Mouse (Mus musculus) CH12.LX (cell line): ENCODE measurements around the gene D630039A03Rik. TPM values are rescaled to one million over a fixed set of nuclear protein-coding genes. Genes with fewer than 3 reads are reported as not detected.
A peak's percentile ranks its signal among the peaks of the same experiment; 100 is the strongest.

Experiments used
- DNase-seq: peaks from one replicate; pipeline ENCODE4 v3.0.0-alpha.2; 2013; ENCODE audit errors: extremely low read depth
- H3K27ac ChIP-seq: 2 replicates; pipeline ENCODE4 v1.5.1; 2012; ENCODE audit warnings: low read depth, mild to moderate bottlenecking, control low read depth, moderate library complexity; ENCODE audit not compliant: insufficient read depth
- H3K27me3 ChIP-seq: replicated peaks from 2 replicates; pipeline ENCODE3; 2012; ENCODE audit warnings: inconsistent platforms
- H3K36me3 ChIP-seq, 2 experiments: replicated peaks in 1 of 2; 2 replicates each; pipeline versions ENCODE3 to v1.6.1; 2012; ENCODE audit warnings: inconsistent platforms in 1 of 2, low read length in 1 of 2, mild to moderate bottlenecking in 1 of 2, mixed read lengths in 1 of 2, moderate library complexity in 1 of 2; ENCODE audit not compliant: control insufficient read depth in 1 of 2, insufficient read depth in 1 of 2
- H3K4me1 ChIP-seq, 2 experiments: 2 replicates each; pipeline ENCODE4 v1.6.1; 2012; ENCODE audit warnings: inconsistent platforms in 1 of 2, moderate library complexity in 1 of 2; ENCODE audit not compliant: insufficient read depth in 2 of 2, control insufficient read depth in 1 of 2
- H3K4me2 ChIP-seq: 2 replicates; pipeline ENCODE4 v1.6.1; 2012; ENCODE audit warnings: low read depth, mild to moderate bottlenecking, control low read depth; ENCODE audit not compliant: poor library complexity, insufficient read depth, severe bottlenecking
- H3K4me3 ChIP-seq, 3 experiments: fragments of 150-350 bp in 1 of 3; sonication (generic) in 1 of 3; replicated peaks in 1 of 3; 2 replicates each; pipeline versions ENCODE3 to v1.5.1; 2011 to 2012; ENCODE audit warnings: low read depth in 2 of 3, low read length in 2 of 3, mild to moderate bottlenecking in 2 of 3, moderate library complexity in 2 of 3, control low read depth in 1 of 3, improper control_type of control experiment in 1 of 3, inconsistent platforms in 1 of 3, mixed read lengths in 1 of 3; ENCODE audit not compliant: poor library complexity in 1 of 3
- H3K79me2 ChIP-seq: replicated peaks from 2 replicates; pipeline ENCODE4 v1.6.1; 2012; ENCODE audit warnings: mild to moderate bottlenecking, moderate library complexity; ENCODE audit not compliant: control insufficient read depth, poor library complexity, insufficient read depth, severe bottlenecking; ENCODE audit errors: extremely low read depth
- H3K9ac ChIP-seq: 2 replicates; pipeline ENCODE4 v1.6.1; 2012; ENCODE audit warnings: low read depth, mild to moderate bottlenecking, control low read depth, moderate library complexity; ENCODE audit not compliant: insufficient read depth
- H3K9me3 ChIP-seq: replicated peaks from 2 replicates; pipeline ENCODE3; 2012; ENCODE audit warnings: low read length, inconsistent platforms, mixed read lengths
- BHLHE40 ChIP-seq: IDR thresholded peaks from 2 replicates; pipeline ENCODE4 v1.6.1; 2011; ENCODE audit warnings: mild to moderate bottlenecking, low read depth, low read length, improper control_type of control experiment
- CHD1 ChIP-seq: IDR thresholded peaks from 2 replicates; pipeline ENCODE4 v1.6.1; 2012; ENCODE audit warnings: low read depth, low read length, improper control_type of control experiment, inconsistent platforms
- CTCF ChIP-seq, 2 experiments: IDR thresholded peaks in 1 of 2; conservative IDR thresholded peaks in 1 of 2; 2 replicates each; pipeline ENCODE4 v1.5.1; 2011 to 2012; ENCODE audit warnings: low read depth in 2 of 2, low read length in 2 of 2, improper control_type of control experiment in 1 of 2, inconsistent platforms in 1 of 2, mild to moderate bottlenecking in 1 of 2, moderate library complexity in 1 of 2
- ELF1 ChIP-seq: IDR thresholded peaks from 2 replicates; pipeline ENCODE4 v1.6.1; 2014; ENCODE audit warnings: low read depth, mild to moderate bottlenecking, inconsistent platforms, low read length, improper control_type of control experiment
- EP300 ChIP-seq: IDR thresholded peaks from 2 replicates; pipeline ENCODE4 v1.6.1; 2011; ENCODE audit warnings: low read length, improper control_type of control experiment
- ETS1 ChIP-seq: conservative IDR thresholded peaks from 2 replicates; pipeline ENCODE4 v1.6.1; 2012; ENCODE audit warnings: low read depth, mild to moderate bottlenecking, inconsistent platforms, low read length, improper control_type of control experiment, moderate library complexity
- GABPA ChIP-seq: IDR thresholded peaks from 2 replicates; pipeline ENCODE4 v1.6.1; 2012; ENCODE audit warnings: low read depth, low read length, improper control_type of control experiment, inconsistent platforms; ENCODE audit not compliant: insufficient replicate concordance
- HCFC1 ChIP-seq: IDR thresholded peaks from 2 replicates; pipeline ENCODE4 v1.6.1; 2012; ENCODE audit warnings: low read depth, mild to moderate bottlenecking, inconsistent platforms, low read length, improper control_type of control experiment
- IRF4 ChIP-seq: IDR thresholded peaks from 2 replicates; pipeline ENCODE4 v1.6.1; 2014; ENCODE audit warnings: low read depth, mild to moderate bottlenecking, inconsistent platforms, low read length, improper control_type of control experiment
- JUN ChIP-seq: IDR thresholded peaks from 2 replicates; pipeline ENCODE4 v1.6.1; 2011; ENCODE audit warnings: low read depth, mild to moderate bottlenecking, low read length, improper control_type of control experiment, moderate library complexity; ENCODE audit not compliant: insufficient read depth
- JUND ChIP-seq: conservative IDR thresholded peaks from 2 replicates; pipeline ENCODE4 v1.6.1; 2011; ENCODE audit warnings: low read depth, low read length, improper control_type of control experiment
- MAFK ChIP-seq: IDR thresholded peaks from 2 replicates; pipeline ENCODE4 v1.6.1; 2011; ENCODE audit warnings: low read length, improper control_type of control experiment; ENCODE audit not compliant: insufficient replicate concordance
- MAX ChIP-seq: IDR thresholded peaks from 2 replicates; pipeline ENCODE4 v1.6.1; 2011; ENCODE audit warnings: low read length, improper control_type of control experiment
- MEF2A ChIP-seq: IDR thresholded peaks from 2 replicates; pipeline ENCODE4 v1.6.1; 2014; ENCODE audit warnings: low read depth, mild to moderate bottlenecking, inconsistent platforms, low read length, improper control_type of control experiment, borderline replicate concordance
- MXI1 ChIP-seq: IDR thresholded peaks from 2 replicates; pipeline ENCODE4 v1.6.1; 2011; ENCODE audit warnings: mild to moderate bottlenecking, low read depth, low read length, improper control_type of control experiment
- MYC ChIP-seq: IDR thresholded peaks from 2 replicates; pipeline ENCODE4 v1.6.1; 2011; ENCODE audit warnings: low read depth, mild to moderate bottlenecking, improper control_type of control experiment, low read length
- NELFE ChIP-seq: IDR thresholded peaks from 2 replicates; pipeline ENCODE4 v1.6.1; 2011; ENCODE audit warnings: low read depth, low read length, improper control_type of control experiment
- NRF1 ChIP-seq: IDR thresholded peaks from 2 replicates; pipeline ENCODE4 v1.6.1; 2014; ENCODE audit warnings: low read depth, mild to moderate bottlenecking, inconsistent platforms, low read length, improper control_type of control experiment, moderate library complexity
- PAX5 ChIP-seq: IDR thresholded peaks from 2 replicates; pipeline ENCODE4 v1.6.1; 2012; ENCODE audit warnings: low read length, inconsistent platforms, mixed read lengths
- POLR2A ChIP-seq: IDR thresholded peaks from 2 replicates; pipeline ENCODE4 v1.6.1; 2011; ENCODE audit warnings: low read depth, mild to moderate bottlenecking, improper control_type of control experiment, low read length
- POLR2AphosphoS2 ChIP-seq: IDR thresholded peaks from 2 replicates; pipeline ENCODE4 v1.6.1; 2011; ENCODE audit warnings: low read depth, low read length, improper control_type of control experiment
- RAD21 ChIP-seq: IDR thresholded peaks from 2 replicates; pipeline ENCODE4 v1.6.1; 2011; ENCODE audit warnings: low read depth, mild to moderate bottlenecking, low read length, improper control_type of control experiment, moderate library complexity
- RCOR1 ChIP-seq: conservative IDR thresholded peaks from 2 replicates; pipeline ENCODE4 v1.6.1; 2012; ENCODE audit warnings: low read depth, mild to moderate bottlenecking, inconsistent platforms, low read length, improper control_type of control experiment
- SIN3A ChIP-seq: IDR thresholded peaks from 2 replicates; pipeline ENCODE4 v1.6.1; 2012; ENCODE audit warnings: low read length, improper control_type of control experiment, inconsistent platforms
- TBP ChIP-seq: conservative IDR thresholded peaks from 2 replicates; pipeline ENCODE4 v1.6.1; 2011; ENCODE audit warnings: low read depth, low read length, improper control_type of control experiment
- UBTF ChIP-seq: IDR thresholded peaks from 2 replicates; pipeline ENCODE4 v1.6.1; 2012; ENCODE audit warnings: low read depth, mild to moderate bottlenecking, inconsistent platforms, low read length, improper control_type of control experiment, moderate library complexity
- USF1 ChIP-seq: IDR thresholded peaks from 2 replicates; pipeline ENCODE4 v1.6.1; 2014; ENCODE audit warnings: low read depth, mild to moderate bottlenecking, inconsistent platforms, low read length, improper control_type of control experiment
- USF2 ChIP-seq: conservative IDR thresholded peaks from 2 replicates; pipeline ENCODE4 v1.6.1; 2011; ENCODE audit warnings: low read depth, low read length, improper control_type of control experiment
- ZKSCAN1 ChIP-seq: IDR thresholded peaks from 2 replicates; pipeline ENCODE4 v1.6.1; 2012; ENCODE audit warnings: low read depth, inconsistent platforms, low read length, improper control_type of control experiment, borderline replicate concordance
- ZMIZ1 ChIP-seq: IDR thresholded peaks from 2 replicates; pipeline ENCODE4 v1.6.1; 2012; ENCODE audit warnings: low read depth, mild to moderate bottlenecking, inconsistent platforms, low read length, improper control_type of control experiment
- ZNF384 ChIP-seq: IDR thresholded peaks from 2 replicates; pipeline ENCODE4 v1.6.1; 2012; ENCODE audit warnings: low read depth, low read length, improper control_type of control experiment, inconsistent platforms
- dilution Hi-C: fragments of 300-500 bp; cut with MboI; formaldehyde crosslinking; loops from 2 replicates; pipeline ENCODE4 v1.14.3; 2020; ENCODE audit warnings: low sequenced_read_pairs; ENCODE audit not compliant: extremely low pct_unique_long_range_greater_than_20kb, extremely low pct_ligation_motif_present
- in situ Hi-C: fragments of 300-500 bp; cut with MboI; formaldehyde crosslinking; loops from 3 replicates; pipeline ENCODE4 v1.14.3; 2019; ENCODE audit warnings: low sequenced_read_pairs, low pct_ligation_motif_present, low pct_unique_long_range_greater_than_20kb, mixed read lengths
- polyA plus RNA-seq: library from polyadenylated mRNA; unstranded; fragments of >175 nt; gene quantifications from 2 replicates; pipeline ENCODE4 v1.2.1, GENCODE M21; 2012; ENCODE audit warnings: low read depth; ENCODE audit not compliant: insufficient read length
- total RNA-seq, 2 experiments: library from RNA; depleted of rRNA; stranded (reverse); fragments of 300-350 nt in 1 of 2; fragments of >200 nt in 1 of 2; gene quantifications; 2 replicates each; pipeline ENCODE4 v1.2.3; 2012 to 2014

Gene D630039A03Rik
- total and polyA plus RNA-seq, 3 experiments, result not detected

GRCm38 (mm10) chr4:57879137-57879536 lies 37.0 kb downstream of the D630039A03Rik start:
- no peak for TF ChIP-seq TBP
- no peak for TF ChIP-seq CHD1
- TF ChIP-seq ELF1, result no peak
- no peak for TF ChIP-seq PAX5
- TF ChIP-seq ZKSCAN1, result no peak
- no peak for TF ChIP-seq GABPA
- TF ChIP-seq MYC, result no peak
- TF ChIP-seq MAX, result no peak
- no peak for TF ChIP-seq USF1
- TF ChIP-seq CTCF (conservative IDR thresholded peaks at IDR 0.05 in 1 of 2, IDR thresholded peaks at IDR 0.05 in 1 of 2; ENCODE audit: low read depth in 2 of 2, low read length in 2 of 2), result no peak
- TF ChIP-seq MAFK, result no peak
- Histone ChIP-seq H3K36me3 (no peaks in the 10 kb centered on the region), H3K4me2 (no peak overlapping the region), H3K4me3 (no peak overlapping the region), H3K4me1 (peaks cover 4 to 13% of the 10 kb centered on the region in 2 experiments; a peak in 2 of 4 replicates), H3K27me3 (no peaks in the 10 kb centered on the region), H3K9ac (no peak overlapping the region), H3K9me3 (no peaks in the 10 kb centered on the region), H3K27ac (no peak overlapping the region), H3K79me2 (no peaks in the 10 kb centered on the region)
- dilution Hi-C loops (no loop called here), in situ Hi-C loops (no loop called here)
- DNase-seq, result no peak

GRCm38 (mm10) chr4:57867454-57867853 lies 48.6 kb downstream of the D630039A03Rik start:
- DNase-seq, result peak; percentile 90
- Histone ChIP-seq H3K4me2 (peak overlapping the region; percentile 87), H3K79me2 (no peaks in the 10 kb centered on the region), H3K4me3 (peak overlapping the region in 2 of 3 experiments; percentile 37 to 41), H3K9me3 (no peaks in the 10 kb centered on the region), H3K27me3 (no peaks in the 10 kb centered on the region), H3K9ac (peak overlapping the region; percentile 6; the same call in 1 of the 2 replicates), H3K36me3 (no peaks in the 10 kb centered on the region), H3K27ac (no peak overlapping the region), H3K4me1 (peaks cover 16 to 37% of the 10 kb centered on the region in 2 experiments)
- in situ Hi-C loops, result no loop called here
- dilution Hi-C loops, result no loop called here
- TF ChIP-seq MXI1 (0 out of 2 replicates have a peak, but pooled peaks have one; percentile 45), CTCF (conservative IDR thresholded peaks at IDR 0.05 in 1 of 2, IDR thresholded peaks at IDR 0.05 in 1 of 2; ENCODE audit: low read depth in 2 of 2, low read length in 2 of 2) (no peak), JUN (no peak), MAX (peak; percentile 1; the same call in 1 of the 2 replicates), UBTF (0 out of 2 replicates have a peak, but pooled peaks have one; percentile 14), NRF1 (no peak), HCFC1 (no peak; the same call in 1 of the 2 replicates), USF2 (no peak), CHD1 (0 out of 2 replicates have a peak, but pooled peaks have one; percentile 23), EP300 (peak; percentile 49; the same call in 1 of the 2 replicates), IRF4 (peak; percentile 89), NELFE (no peak), ETS1 (no peak), JUND (0 out of 2 replicates have a peak, but pooled peaks have one; percentile 4), ZMIZ1 (no peak), PAX5 (no peak), ELF1 (peak; percentile 76), ZNF384 (peak; percentile 87), BHLHE40 (0 out of 2 replicates have a peak, but pooled peaks have one; percentile 44), MAFK (no peak), POLR2A (peak; percentile 49), SIN3A (peak; percentile 68; the same call in 1 of the 2 replicates), RAD21 (no peak; the same call in none of the 2 replicates), MEF2A (no peak), MYC (no peak), POLR2AphosphoS2 (no peak), GABPA (no peak), RCOR1 (no peak)
